Mouse (Mus musculus): ENCODE measurements around the gene Card14. TPM values are rescaled to one million over a fixed set of nuclear protein-coding genes. Genes with fewer than 3 reads are reported as not detected.

Card14 gene
- polyA plus RNA-seq, 1 experiment from 2014 or later, result 0.25 TPM

- no peak for ATAC-seq (ENCODE audit: low read depth)
- H3K4me3 ChIP-seq (ENCODE audit: low read depth, low read length), result no peak overlapping the region
- whole genome bisulfite sequencing, result 49% methylated on average over 6 of the region's 6 CpGs
- H3K27ac ChIP-seq (ENCODE audit: low read depth, low read length), result no peak overlapping the region
- H3K36me3 ChIP-seq (ENCODE audit: control insufficient read depth, insufficient read depth, low read length), result no peaks in the 10 kb centered on the region
- no peaks in the 10 kb centered on the region for H3K9me3 ChIP-seq (ENCODE audit: control insufficient read depth, low read length)
- peaks cover 38% of the 10 kb centered on the region for H3K27me3 ChIP-seq (ENCODE audit: control insufficient read depth, insufficient read depth, low read length)
- peaks cover 10% of the 10 kb centered on the region; the same call in 1 of the 2 replicates for H3K4me1 ChIP-seq (ENCODE audit: control insufficient read depth, insufficient read depth, low read length)
- H3K9ac ChIP-seq (replicated peaks; ENCODE audit: low read depth, low read length), result no peak overlapping the region
- H3K4me2 ChIP-seq (ENCODE audit: low read depth, low read length), result no peak overlapping the region
Measured at GRCm38 (mm10) chr11:119394210-119394609, 86.6 kb downstream of the Card14 start.

MicroRNAs within 50 kb of the gene (microRNA counts, 519-probe panel; counts per million panel counts)
- microRNA mmu-miR-1932, result not detected

Small RNAs within 50 kb of the gene (microRNA-seq; reads per million reads assigned to microRNA genes)
- not detected for gene Mir1932

Other genes starting within 250 kb of the Card14 start
- 14.5 and 15.1 TPM in 2 replicates for gene Cbx4, start 221.5 kb upstream of the Card14 start, polyA plus RNA-seq (2014; fragmentation: Nextera tagmentation; extraction: Ambion mirVana)
- 34.0 and 37.9 TPM in 2 replicates for gene Tbc1d16, start 79.3 kb upstream of the Card14 start, polyA plus RNA-seq (2014; fragmentation: Nextera tagmentation; extraction: Ambion mirVana)
- 12.0 and 13.5 TPM in 2 replicates for gene Ccdc40, start 79.2 kb upstream of the Card14 start, polyA plus RNA-seq (2014; fragmentation: Nextera tagmentation; extraction: Ambion mirVana)
- 66.0 and 69.1 TPM in 2 replicates for gene Gaa, start 39.9 kb upstream of the Card14 start, polyA plus RNA-seq (2014; fragmentation: Nextera tagmentation; extraction: Ambion mirVana)
- 240 and 251 TPM in 2 replicates for gene Eif4a3, start 7.7 kb upstream of the Card14 start, polyA plus RNA-seq (2014; fragmentation: Nextera tagmentation; extraction: Ambion mirVana)
- gene Sgsh, start 47.8 kb downstream of the Card14 start, polyA plus RNA-seq (2014; fragmentation: Nextera tagmentation; extraction: Ambion mirVana), result 4.4 and 5.0 TPM in 2 replicates
- 5.1 and 5.2 TPM in 2 replicates for gene Slc26a11, start 47.8 kb downstream of the Card14 start, polyA plus RNA-seq (2014; fragmentation: Nextera tagmentation; extraction: Ambion mirVana)
- 0.72 and 1.7 TPM in 2 replicates for gene Rnf213, start 85.3 kb downstream of the Card14 start, polyA plus RNA-seq (2014; fragmentation: Nextera tagmentation; extraction: Ambion mirVana)
- gene Endov, start 183.6 kb downstream of the Card14 start, polyA plus RNA-seq (2014; fragmentation: Nextera tagmentation; extraction: Ambion mirVana), result 12.7 and 13.8 TPM in 2 replicates
- gene Nptx1, start 240.0 kb downstream of the Card14 start, polyA plus RNA-seq (2014; fragmentation: Nextera tagmentation; extraction: Ambion mirVana), result 23.7 and 27.4 TPM in 2 replicates